Mouse (Mus musculus): Measurements from ENCODE around the gene B3gat2.

B3gat2 gene

DNA sequence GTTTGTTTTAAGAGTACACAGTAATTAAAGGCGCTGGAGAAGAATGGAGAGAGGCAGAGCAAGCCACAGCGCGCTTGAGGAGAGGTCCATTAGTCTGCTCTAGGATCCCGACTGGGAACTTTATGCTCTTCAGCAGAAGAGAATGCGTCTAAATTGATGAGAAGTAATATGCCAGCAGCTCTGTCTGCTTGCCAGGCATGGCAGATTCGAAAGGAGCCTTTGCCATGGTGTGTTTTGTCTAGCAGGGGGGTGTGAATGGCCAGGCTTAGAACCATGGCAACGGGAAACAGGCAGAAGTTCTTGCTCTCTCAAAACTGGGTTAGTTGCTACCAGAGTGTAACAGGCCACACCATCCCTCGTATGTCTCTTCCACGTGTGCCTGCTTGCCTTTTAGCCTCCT lies 73.3 kb downstream of the B3gat2 start:
- DNase-seq (ENCODE audit: low spot score in 2 of 2) = no peak

DNA sequence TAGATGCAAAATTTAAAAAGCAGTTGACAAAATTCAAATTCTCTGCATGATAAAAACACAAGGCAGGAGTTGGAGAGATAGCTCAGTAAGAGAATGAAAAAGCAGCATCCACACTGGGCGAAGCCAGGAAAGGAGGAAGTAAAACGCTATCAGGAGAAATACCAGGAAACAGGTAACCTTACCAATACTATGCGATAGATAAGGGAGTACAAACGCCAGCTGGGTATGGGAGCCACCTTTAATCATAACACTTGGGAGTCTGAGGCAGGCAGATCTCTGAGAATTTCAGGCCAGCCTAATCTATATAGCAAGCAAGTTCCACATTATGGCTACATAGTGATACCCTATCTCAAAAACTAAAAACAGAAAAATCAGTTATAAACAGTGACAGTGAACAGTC lies 75.1 kb downstream of the B3gat2 start:
- DNase-seq (ENCODE audit: low spot score in 2 of 2) = no peak

DNA sequence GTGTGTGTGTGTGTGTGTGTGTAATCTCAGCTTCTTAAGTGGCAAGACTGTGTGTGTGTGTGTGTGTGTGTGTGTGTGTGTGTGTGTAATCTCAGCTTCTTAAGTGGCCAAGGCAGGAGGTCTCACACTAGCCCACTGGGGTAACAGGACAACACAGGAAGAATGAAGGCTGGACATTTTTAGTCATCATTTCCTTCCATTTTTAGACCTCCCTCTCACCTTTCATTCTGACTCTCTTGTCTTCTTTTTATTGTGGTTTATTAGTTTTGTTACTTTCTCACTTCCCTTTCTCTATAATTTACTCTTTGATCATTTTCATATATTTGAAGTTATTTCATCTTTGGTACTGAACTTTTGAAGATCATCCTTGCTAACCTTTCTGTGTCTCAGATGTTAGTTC lies 79.4 kb downstream of the B3gat2 start:
- DNase-seq (ENCODE audit: low spot score in 2 of 2) = no peak

DNA sequence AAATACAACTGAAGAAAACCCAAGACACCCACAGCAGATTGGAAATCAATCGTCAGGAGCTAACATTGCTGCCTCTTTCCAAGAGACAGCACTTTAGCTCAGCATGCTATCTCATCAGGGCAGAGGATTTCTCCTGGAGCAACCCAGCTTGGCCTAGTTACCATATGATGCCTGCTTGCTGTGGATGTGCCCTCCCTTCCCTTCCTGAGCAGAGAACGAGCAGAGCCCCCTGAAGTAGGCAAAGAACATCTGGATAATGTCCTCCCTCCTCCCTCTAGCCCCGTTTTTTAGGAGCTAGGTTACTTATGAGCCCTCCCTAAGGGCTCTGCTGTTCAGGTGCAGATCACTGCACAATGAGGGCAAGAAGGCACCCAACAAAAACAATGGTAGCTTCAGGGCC lies 81.1 kb downstream of the B3gat2 start:
- DNase-seq (ENCODE audit: low spot score in 2 of 2) = no peak

DNA sequence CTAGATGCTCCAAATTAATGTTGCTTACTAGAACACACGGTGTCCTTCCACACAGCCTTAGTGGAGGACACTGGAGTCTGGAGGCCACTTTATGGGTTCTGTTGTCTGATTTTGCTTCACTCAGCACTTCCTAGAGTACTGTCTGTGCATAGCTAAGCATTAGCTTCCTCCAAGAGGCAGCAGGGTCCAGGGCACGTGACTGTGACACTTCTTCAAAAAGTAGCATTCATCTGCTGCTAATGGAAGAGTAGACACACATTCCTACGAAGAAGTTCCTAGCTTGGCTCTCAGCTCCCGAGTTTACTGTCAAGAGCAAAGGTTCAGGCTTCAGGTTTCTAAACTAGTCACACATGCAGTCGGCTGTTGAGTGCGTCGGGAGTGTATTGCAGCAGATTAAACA lies 82.2 kb downstream of the B3gat2 start:
- no peak for DNase-seq (ENCODE audit: low spot score in 2 of 2)

DNA sequence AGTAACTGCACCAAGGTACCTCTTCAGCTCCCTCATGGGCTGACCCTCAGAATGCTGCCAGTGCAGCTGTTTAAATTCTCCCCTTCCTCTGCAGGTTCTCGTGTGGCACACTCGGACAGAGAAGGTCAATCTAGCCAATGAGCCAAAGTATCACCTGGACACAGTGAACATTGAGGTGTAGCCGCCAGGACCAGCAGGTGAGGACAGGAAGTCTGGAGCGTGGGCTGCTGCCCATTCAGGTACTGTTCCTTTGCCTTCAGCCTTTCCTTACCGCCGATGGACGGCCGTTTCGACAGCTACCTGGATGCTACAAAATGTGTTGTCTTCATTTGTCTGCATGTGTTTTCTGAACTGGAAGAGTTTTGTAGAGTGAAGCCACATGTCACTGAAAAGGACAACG lies 83.5 kb downstream of the B3gat2 start:
- DNase-seq (ENCODE audit: low spot score in 2 of 2) = no peak

DNA sequence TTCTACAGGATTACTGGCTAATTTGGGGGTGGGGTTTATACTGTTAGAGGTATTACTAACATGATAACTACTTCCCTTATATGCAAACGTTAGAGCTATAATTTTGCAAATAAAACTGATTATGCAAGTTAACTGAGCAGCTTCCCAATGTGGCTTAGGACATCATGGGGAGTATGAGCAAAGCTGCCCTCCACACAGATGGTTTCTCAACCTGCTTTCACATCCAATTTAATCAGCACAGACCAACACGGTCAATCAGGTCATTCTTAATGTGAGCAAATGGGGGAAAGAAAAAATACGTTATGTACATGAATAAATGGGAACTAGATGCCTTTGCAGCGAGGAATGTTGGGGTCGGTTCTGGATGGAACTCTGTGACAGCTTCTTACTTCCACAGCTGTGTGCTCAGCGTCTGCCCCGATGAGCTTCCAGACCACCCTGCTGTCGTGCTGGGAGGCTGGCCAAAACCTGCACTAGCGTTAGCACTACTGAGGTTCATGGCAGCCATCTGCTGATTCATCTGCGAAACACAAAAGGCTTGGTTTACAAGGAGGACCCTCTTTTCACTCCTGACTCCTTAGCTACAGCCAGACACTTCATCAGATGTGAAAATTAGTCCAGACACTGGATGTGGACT lies 84.6 kb downstream of the B3gat2 start:
- no peak for DNase-seq (ENCODE audit: low spot score in 2 of 2)

DNA sequence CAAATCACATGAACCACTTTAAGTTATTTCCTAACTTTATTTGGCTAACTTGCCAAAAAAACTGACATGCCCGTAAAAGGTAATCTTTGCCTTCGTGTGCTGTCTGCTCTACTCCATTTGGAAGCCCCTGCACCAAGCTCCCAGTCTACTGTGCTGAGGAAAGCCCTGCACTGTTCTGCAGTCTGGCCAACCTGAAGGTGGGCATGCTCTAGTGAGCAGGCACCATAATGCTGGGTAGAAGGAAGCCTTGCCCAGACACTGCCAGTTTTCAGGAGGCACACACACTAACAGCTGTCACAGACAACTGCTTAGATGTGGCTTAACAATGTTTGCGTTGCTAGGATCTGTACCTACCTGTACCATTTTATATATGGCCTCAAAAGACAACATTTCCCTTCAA lies 94.1 kb downstream of the B3gat2 start:
- no peak for DNase-seq (ENCODE audit: low spot score in 2 of 2)

DNA sequence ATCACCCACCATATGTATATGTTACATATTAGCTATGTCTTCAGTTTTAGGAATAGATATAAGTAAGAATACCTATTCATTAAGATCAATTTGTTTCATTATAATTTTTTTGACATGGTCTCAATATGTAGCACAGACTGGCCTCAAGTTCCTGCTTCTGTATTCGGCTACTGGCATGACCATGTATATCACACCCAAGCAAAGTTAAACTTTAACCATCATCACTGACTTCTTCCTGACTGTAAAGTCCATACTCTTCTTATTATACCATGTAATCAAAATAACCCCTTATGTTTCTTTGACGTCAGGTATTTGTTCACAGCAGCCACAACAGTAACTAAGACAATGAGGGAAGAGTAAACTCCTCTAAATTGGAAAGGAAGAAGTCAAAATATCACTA lies 99.4 kb downstream of the B3gat2 start:
- no peak for DNase-seq (ENCODE audit: low spot score in 2 of 2)

DNA sequence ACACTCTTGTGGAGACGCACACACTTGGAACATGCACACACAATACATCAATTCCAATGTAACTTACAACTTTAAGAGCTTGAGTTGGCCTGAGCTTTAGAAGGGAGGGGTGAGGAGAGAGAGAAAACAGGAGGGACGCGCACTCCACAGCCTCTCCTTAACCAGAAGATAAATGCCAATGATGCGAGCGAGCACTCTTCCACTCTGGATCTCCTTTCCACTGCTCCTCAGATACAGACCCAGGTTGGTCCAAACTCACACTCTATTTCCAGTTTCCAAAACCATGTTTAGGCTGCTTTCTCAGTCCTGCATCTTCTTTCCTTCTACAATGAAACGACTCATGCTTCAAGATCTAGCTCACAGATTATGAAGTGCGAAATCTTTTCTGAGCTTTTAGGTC lies 104.0 kb downstream of the B3gat2 start:
- no peak for DNase-seq (ENCODE audit: low spot score in 2 of 2)

DNA sequence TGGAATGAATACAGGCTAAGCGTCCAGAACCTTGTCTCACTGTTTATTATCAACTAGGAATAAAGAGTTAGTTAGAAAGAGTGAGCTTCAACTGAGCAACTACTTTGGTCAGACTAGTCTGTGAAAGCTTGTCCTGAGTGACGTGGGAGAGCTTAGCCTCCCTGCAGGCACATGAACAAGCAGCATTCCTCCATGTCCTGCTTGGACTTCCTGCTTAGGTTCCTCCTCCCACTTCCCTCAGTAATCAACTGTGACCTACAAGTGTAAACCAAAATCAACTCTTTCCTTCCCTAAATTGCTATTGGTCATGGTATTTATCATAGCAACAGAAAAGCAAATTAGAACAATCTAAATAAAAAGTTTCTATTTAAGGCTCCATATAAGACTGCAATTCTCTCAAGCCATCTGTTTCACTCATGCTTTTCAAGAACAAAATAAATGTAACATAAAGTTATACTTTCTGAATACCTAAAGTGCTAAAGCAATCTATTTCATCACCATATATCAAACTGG lies 105.9 kb downstream of the B3gat2 start:
- DNase-seq (ENCODE audit: low spot score in 2 of 2) = no peak

DNA sequence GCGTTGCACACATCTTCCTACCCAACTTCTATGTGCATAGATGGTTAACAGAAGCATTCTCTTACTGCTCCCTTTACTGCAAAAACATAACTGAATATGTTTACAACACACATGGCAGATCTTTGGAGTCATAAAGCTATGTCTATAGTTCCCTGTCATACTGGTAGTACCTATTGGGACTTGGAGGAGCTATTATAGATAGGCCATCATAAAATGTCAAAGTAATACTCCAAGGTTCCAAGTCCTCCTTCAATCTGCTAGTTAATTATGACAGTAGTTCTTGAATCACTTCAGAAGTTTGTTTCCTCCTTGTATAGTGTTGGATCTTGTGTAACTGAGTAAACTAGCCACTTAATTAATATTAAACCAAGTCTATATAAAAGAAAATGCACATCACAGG lies 110.6 kb downstream of the B3gat2 start:
- DNase-seq (ENCODE audit: low spot score in 2 of 2) = no peak

DNA sequence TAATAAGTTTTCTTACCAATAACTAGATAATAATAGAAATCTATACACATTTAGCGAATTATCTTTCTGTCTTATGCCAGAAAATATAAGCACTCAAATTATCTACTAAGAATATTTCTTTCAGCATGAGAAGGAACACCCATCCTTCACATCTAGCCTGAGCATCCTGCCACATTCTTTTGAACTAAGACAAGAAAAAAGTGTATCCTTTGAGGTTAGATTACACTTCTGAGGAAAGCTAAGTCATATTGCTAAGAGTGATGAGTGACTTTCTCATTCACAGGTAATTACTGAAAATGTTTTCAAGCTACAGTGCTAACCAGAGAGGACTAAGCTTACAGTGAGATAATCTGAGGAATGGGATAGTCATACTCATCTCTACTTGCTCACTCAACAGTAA lies 121.1 kb downstream of the B3gat2 start:
- no peak for DNase-seq (ENCODE audit: low spot score in 2 of 2)

DNA sequence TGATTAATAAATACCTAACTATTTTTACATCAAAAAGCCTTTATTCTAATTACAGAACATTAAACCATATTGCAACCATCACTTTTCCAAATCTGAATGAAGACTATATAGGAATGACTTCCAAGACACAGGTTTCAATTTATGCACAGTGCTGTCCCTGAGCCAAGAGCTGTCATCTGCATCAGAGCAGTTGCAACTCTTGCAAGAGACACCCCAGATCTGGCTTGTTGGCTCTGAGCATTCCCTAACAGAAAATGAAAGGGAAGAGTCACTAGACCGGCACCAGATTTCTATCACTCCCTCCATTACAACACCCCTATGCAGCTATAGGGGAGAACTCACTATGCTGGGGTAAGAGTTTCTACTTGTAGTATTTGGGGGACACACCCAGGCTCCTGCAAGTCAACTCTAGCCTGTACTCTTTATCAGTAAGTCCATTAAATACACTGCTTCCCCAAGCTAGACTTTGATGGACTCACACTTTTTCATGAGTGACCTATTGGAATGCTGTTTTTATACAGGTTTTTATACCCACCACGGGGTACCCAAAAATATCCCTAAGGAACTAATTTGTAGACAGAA lies 122.6 kb downstream of the B3gat2 start:
- no peak for DNase-seq (ENCODE audit: low spot score in 2 of 2)

DNA sequence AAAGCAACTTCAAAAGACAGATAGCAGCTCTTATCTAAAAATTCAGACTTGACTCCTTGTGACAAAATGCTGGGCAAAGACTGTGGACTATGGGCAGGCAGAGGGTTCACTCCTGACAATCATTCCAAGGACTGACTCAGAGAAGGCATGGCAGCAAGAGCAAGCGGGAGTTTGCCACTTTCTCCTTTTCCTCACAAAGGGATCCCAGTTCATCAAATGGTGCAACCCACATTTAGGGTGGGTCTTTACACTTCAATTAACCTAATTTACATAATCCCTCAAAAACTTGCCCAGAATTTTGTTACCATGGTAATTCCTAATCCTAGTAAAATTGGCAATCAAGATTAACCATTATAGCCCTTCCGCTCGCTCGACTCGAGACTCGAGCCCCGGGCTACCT lies 123.4 kb downstream of the B3gat2 start:
- DNase-seq (ENCODE audit: low spot score in 2 of 2) = no peak

DNA sequence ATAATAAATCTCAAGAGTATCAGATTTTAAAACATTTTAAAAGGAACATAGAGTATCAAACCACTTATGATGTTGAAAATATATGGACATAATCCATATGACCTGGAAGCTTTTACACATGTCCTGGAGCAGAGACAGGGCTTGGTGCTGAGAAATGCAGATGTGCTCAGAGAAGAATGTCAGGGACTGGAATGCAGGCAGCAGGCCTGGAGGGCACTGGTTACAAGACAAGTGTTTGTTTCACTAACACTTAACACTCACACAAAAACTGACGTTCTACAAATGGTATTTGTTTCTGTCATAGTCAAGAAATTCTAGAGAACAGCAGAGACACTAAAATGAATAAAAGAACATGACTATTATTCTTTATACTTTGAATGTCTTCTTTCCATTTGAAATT lies 130.5 kb downstream of the B3gat2 start:
- no peak for DNase-seq (ENCODE audit: low spot score in 2 of 2)

All from frontal cortex, postnatal 25 days (tissue).